Mouse (Mus musculus) MEL (cell line): ENCODE data around the gene Fam43b.
A peak's percentile ranks its signal among the peaks of the same experiment; 100 is the strongest.

Experiments
- CHD1 ChIP-seq: IDR thresholded peaks from 2 replicates; pipeline ENCODE4 v1.6.1; 2012; ENCODE audit warnings: low read depth, mild to moderate bottlenecking, inconsistent platforms, low read length, improper control_type of control experiment
- CTCF ChIP-seq, 3 experiments: IDR thresholded peaks in 2 of 3; conservative IDR thresholded peaks in 1 of 3; 2 replicates each; pipeline ENCODE4 v1.5.1; 2011 to 2012; ENCODE audit warnings: low read length in 3 of 3, low read depth in 2 of 3, mild to moderate bottlenecking in 2 of 3, improper control_type of control experiment in 1 of 3, inconsistent platforms in 1 of 3, mixed read lengths in 1 of 3, moderate library complexity in 1 of 3; ENCODE audit not compliant: control insufficient read depth in 1 of 3, insufficient read depth in 1 of 3, poor library complexity in 1 of 3, severe bottlenecking in 1 of 3
- EP300 ChIP-seq, 2 experiments: IDR thresholded peaks; 2 replicates each; pipeline ENCODE4 v1.6.1; 2011; ENCODE audit warnings: improper control_type of control experiment in 2 of 2, low read length in 2 of 2, low read depth in 1 of 2, mild to moderate bottlenecking in 1 of 2
- MXI1 ChIP-seq: IDR thresholded peaks from 2 replicates; pipeline ENCODE4 v1.6.1; 2011; ENCODE audit warnings: mild to moderate bottlenecking, low read depth, low read length, improper control_type of control experiment
- POLR2A ChIP-seq, 2 experiments: IDR thresholded peaks; 2 replicates each; pipeline ENCODE4 v1.6.1; 2011 to 2012; ENCODE audit warnings: low read length in 2 of 2, mild to moderate bottlenecking in 2 of 2, control low read depth in 1 of 2, improper control_type of control experiment in 1 of 2, low read depth in 1 of 2, moderate library complexity in 1 of 2; ENCODE audit not compliant: control insufficient read depth in 1 of 2, insufficient read depth in 1 of 2, poor library complexity in 1 of 2
- POLR2AphosphoS2 ChIP-seq: IDR thresholded peaks from 2 replicates; pipeline ENCODE4 v1.6.1; 2011; ENCODE audit warnings: low read length, improper control_type of control experiment
- RAD21 ChIP-seq: IDR thresholded peaks from 2 replicates; pipeline ENCODE4 v1.6.1; 2011; ENCODE audit warnings: mild to moderate bottlenecking, low read depth, low read length, improper control_type of control experiment
- TAL1 ChIP-seq: IDR thresholded peaks from 2 replicates; pipeline ENCODE4 v1.6.1; 2012; ENCODE audit warnings: mild to moderate bottlenecking, inconsistent platforms, low read length, moderate library complexity, mixed read lengths

DNA sequence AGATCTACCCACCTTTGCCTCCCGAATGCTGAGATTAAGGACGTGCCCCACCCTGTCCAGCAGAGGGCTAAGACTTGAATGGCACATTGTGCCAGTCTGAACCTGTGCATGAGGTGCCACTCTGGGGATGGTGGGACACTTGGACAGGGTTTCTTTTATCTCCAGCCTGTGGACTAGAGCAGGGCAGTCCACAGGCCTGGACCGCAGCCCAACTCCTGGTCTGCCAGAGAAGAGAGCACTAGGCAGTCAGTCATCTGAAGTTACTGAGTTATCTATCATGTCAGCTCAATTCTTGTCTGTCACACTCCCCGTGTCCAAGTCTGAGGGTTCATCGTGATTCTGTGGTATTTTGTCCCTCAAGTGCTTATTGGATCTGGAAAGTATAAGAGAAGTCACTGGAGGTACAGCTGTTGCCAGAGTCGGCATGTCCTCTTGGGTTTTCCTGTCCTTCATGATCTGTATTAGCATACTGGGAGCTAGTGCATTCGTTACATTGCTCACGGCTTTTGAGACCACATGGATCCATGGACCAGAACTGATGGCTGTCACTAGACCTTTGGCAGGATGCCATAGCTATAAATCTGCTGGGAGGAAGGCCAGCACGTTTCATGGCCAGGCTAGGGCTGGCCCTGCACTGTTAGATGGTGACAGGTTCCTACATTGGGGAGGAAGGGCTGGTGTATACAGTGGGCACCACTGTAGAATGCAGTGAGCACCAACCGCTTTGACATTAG lies 42.7 kb downstream of the Fam43b start:
- no peak for TF ChIP-seq POLR2A (IDR thresholded peaks at IDR 0.05; ENCODE audit: control insufficient read depth in 1 of 2, insufficient read depth in 1 of 2, low read depth in 1 of 2, low read length in 2 of 2, poor library complexity in 1 of 2)
- no peak for TF ChIP-seq CTCF (IDR thresholded peaks at IDR 0.05 in 2 of 3, conservative IDR thresholded peaks at IDR 0.05 in 1 of 3; ENCODE audit: control insufficient read depth in 1 of 3, insufficient read depth in 1 of 3, low read depth in 2 of 3, low read length in 3 of 3, poor library complexity in 1 of 3, severe bottlenecking in 1 of 3)
- no peak for TF ChIP-seq RAD21
- no peak for TF ChIP-seq POLR2AphosphoS2
- no peak for TF ChIP-seq TAL1
- TF ChIP-seq EP300 (IDR thresholded peaks at IDR 0.05; ENCODE audit: low read depth in 1 of 2, low read length in 2 of 2): no peak
- peak; percentile 60 for TF ChIP-seq MXI1
- no peak for TF ChIP-seq CHD1
